Mouse (Mus musculus): ENCODE measurements around the gene D330045A20Rik. TPM values are rescaled to one million over a fixed set of nuclear protein-coding genes. Genes with fewer than 3 reads are reported as not detected.

The D330045A20Rik gene
- polyA plus RNA-seq (2014; fragmentation: Illumina TruSeq; extraction: RNeasy Lipid Tissue Mini Kit (QIAGEN cat#74804); ENCODE audit: low read depth, low replicate concordance), result 3.1 TPM

DNA sequence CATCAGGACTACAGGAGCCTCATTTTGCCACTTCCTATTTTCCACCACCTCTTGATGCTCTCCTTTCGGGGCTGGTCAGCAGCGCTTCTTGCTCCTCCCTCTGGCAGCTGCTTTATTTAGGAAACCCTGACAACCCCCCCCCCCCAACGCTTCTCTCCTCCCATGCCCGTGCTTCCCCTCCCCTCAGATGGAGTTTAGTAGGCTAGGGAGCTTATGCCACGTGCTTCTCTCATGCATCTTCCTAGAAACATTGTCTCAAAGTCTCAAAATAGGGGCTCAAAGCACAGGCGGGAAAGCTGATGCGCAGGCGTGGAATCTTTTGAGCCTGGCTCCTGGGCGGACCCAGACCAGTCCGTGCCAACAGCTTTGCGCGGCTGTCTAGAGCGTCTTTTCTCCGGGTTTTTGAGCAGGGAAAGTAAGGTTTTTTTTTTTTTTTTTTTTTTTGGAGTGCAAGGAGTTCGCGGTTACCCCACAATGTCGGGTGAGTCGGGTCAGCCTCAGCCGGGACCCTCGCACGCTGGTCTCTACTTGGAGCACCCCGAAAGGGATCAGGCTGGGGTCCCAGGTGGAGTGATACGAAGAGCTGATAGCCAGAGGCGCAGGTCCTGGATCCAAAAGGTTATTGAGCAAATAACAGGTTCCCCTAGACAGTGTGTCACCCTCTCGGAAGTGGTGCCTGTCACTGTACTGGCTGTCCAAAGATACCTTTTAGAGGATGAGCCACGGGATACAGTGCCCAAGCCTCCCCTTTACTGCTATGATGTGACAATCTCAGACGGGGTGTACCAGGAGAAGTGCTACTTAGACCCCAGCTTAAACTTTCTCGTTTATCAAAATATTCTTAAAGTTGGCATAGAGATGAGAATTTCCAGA, at the start of gene D330045A20Rik:
D330045A20Rik (plus strand) TSS at position 346 of the 873 bp plus-strand sequence.

DNA sequence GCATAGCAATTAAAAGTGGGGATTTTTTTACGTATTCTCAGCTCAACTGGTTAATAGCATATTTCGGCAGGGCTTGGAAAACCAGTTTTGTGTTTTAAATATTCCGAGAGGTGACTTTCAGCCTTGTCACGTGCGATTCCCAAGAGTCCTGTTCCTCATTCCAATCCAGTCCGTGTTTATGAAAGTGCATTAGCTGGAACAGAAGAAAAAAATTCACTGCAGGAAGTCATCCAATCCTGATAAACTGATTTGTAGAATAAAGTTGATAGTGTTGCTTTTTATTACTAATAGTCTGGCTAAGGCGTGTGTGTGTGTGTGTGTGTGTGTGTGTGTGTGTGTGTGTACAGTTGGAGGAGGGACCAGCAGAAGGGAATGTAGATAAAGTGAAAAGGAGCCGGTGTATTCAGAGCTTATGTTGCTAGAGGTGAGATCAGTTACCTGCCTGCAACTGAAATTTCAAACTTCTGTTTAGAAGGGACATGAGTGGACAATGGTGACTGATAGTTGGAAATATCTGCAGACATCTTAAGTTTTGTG, 82.8 kb downstream of the D330045A20Rik start, which contains the start of gene Rnf128:
Rnf128 (plus strand) TSS at position 392 of the 537 bp plus-strand sequence.

Other genes with a start within 250 kb of the D330045A20Rik start
- 6.9 TPM for gene Trap1a, start 146.7 kb upstream of the D330045A20Rik start, polyA plus RNA-seq (2014; fragmentation: Illumina TruSeq; extraction: RNeasy Lipid Tissue Mini Kit (QIAGEN cat#74804); ENCODE audit: low read depth, low replicate concordance)
- 11.8 TPM for gene Rnf128, start 82.9 kb downstream of the D330045A20Rik start, polyA plus RNA-seq (2014; fragmentation: Illumina TruSeq; extraction: RNeasy Lipid Tissue Mini Kit (QIAGEN cat#74804); ENCODE audit: low read depth, low replicate concordance)
- 6.6 TPM for gene Tbc1d8b, start 204.6 kb downstream of the D330045A20Rik start, polyA plus RNA-seq (2014; fragmentation: Illumina TruSeq; extraction: RNeasy Lipid Tissue Mini Kit (QIAGEN cat#74804); ENCODE audit: low read depth, low replicate concordance)
- gene Gm15013, start 234.1 kb downstream of the D330045A20Rik start, polyA plus RNA-seq (2014; fragmentation: Illumina TruSeq; extraction: RNeasy Lipid Tissue Mini Kit (QIAGEN cat#74804); ENCODE audit: low read depth, low replicate concordance), result not detected

Data from testis, adult 10 weeks (tissue).